Mouse (Mus musculus) spleen, adult 2 months (tissue): Measurements from ENCODE around the gene Hdac9.

Experiments used
- CTCF ChIP-seq: fragments of 200-500 bp; IDR thresholded peaks from 2 replicates; pipeline ENCODE4 v1.5.1; 2011; ENCODE audit warnings: mild to moderate bottlenecking, inconsistent platforms; ENCODE audit not compliant: insufficient read depth, insufficient read length, insufficient replicate concordance; ENCODE audit errors: extremely low read depth
- POLR2A ChIP-seq: fragments of 200-500 bp; IDR thresholded peaks from 2 replicates; pipeline ENCODE4 v1.6.1; 2011; ENCODE audit warnings: low read depth, low read length, inconsistent platforms

- no peak for TF ChIP-seq CTCF
- no peak for TF ChIP-seq POLR2A
These were observed 242.7 kb downstream of the Hdac9 start for GRCm38 (mm10) chr12:34674235-34674634.
